Mouse (Mus musculus) lung, postnatal 36 days (tissue): ENCODE data around the gene Dnajb1.

Source experiments
- DNase-seq: peaks from one replicate; pipeline ENCODE4 v3.0.0; 2022; ENCODE audit warnings: mixed read lengths

Gene Dnajb1

DNA sequence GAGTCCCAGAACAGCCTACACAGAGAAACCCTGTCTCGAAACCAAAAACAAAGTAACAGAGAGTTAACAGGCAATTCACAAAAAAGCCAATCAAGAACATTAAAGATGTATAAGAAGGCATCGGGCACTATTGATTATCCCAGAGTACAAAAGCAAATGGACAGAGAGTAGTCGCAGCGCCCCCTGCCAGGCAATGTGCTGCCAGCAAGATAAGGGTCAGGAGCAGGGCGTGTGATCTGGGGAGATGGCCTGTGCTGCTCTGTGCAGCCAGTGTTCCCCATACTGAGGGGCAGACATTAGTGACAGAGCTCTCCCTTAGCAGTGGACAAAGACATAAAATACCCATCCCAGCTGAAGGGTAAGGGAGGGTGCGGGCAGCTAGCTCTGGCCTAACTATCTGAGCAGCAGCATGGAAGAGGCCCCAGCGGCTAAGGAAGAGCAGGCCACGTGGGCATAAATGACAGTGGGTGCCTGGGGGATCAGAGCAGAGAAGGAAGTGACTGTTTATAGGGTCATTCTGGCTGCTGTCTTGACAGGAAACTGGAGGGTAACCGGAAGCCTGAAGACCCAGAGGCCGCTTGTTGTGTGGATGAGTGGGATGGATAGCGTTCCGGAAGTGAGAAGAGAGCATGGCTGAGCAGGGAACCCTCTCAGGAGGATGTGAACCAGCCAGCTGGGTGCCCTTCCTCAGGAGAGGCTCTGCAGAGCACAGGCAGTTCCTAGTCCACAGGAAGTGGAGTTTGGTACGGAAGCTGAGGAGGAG is 48.7 kb downstream of the Dnajb1 start:
- DNase-seq, result peak; percentile 74

DNA sequence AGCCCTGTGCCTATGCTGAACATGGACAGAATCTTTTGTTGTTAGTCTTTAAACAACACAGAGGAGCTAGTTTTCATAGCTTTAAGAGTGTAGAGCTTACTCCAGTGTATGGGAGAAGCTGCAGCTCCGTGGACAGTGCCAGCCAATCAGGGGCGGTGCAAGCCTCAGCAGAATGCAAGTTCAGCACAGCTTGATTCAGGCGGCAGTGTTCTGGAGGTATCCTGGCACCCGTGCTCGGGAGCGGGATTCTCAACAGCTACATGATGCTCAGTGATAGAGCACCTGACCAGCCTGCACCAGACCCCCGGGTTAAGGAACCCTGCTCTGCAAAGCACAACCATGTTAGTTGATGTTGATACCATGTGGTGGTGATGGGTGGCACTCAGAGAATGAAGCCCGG is 52.6 kb downstream of the Dnajb1 start:
- no peak for DNase-seq

DNA sequence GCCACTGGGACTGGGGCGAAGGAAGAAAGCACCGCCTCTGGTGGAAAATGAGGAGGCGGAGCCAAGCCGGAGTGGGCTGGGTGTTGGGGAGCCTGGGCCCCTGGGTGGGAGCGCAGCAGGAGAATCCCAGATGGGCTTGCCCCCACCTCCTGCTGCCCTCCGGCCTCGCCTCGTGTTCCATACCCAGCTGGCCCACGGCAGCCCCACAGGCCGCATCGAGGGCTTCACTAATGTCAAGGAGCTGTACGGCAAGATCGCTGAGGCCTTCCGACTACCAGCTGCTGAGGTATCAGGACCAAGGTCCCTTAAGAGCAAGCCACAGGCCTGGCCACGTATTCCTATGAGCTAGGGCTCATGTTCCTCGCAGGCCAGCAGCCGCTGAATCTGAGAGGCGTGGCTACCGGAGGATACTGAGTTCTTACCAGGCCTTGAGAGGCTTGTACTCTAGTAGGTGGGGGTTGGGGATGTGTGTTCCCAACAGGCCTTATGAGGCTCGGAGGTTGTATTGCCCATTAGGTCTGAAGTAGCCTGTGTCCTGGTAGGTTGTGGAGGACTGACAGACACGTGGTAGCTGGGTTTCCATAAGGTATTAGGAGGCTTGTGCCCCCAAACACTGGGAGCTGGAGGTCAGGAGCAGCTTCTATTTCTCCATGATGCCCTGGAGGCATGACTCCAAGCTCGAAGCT is 53.1 kb downstream of the Dnajb1 start:
- peak; percentile 55 for DNase-seq
